Mouse (Mus musculus) E14TG2a.4 (cell line): ENCODE data around the gene Tff3.
A peak's percentile ranks its signal among the peaks of the same experiment; 100 is the strongest.

Experiments used
- CTCF ChIP-seq: conservative IDR thresholded peaks from 2 replicates; pipeline ENCODE4 v1.5.1; 2014; ENCODE audit warnings: low read length
- NANOG ChIP-seq: IDR thresholded peaks from 2 replicates; pipeline ENCODE4 v1.6.1; 2014; ENCODE audit warnings: borderline replicate concordance, low read length, mixed read lengths
- POU5F1 ChIP-seq: IDR thresholded peaks from 2 replicates; pipeline ENCODE4 v1.6.1; 2014; ENCODE audit warnings: low read length, borderline replicate concordance

GRCm38 (mm10) chr17:31138398-31138797 is 9.0 kb upstream of the Tff3 start:
- peak; percentile 70 for TF ChIP-seq CTCF
- TF ChIP-seq NANOG = no peak
- TF ChIP-seq POU5F1 = no peak
